Mouse (Mus musculus) left cerebral cortex, postnatal 36 days (tissue): ENCODE measurements around the gene Ces2g. TPM values are rescaled to one million over a fixed set of nuclear protein-coding genes. Genes with fewer than 3 reads are reported as not detected.

Experiments
- DNase-seq, 2 experiments: peaks; one replicate each; pipeline ENCODE4 v3.0.0; 2021 to 2022; ENCODE audit warnings: low spot score in 2 of 2, mixed read lengths in 1 of 2
- intact Hi-C: fragments of 180-260 bp; cut with DNase I; formaldehyde crosslinking; loops from one replicate; pipeline ENCODE4 v1.15.1; 2025
- total RNA-seq, 2 experiments: library from RNA; stranded (reverse); gene quantifications; 2 replicates each; pipeline ENCODE4 v1.2.3; 2021

The Ces2g gene
- under 1 TPM; 0.25 to 0.45 TPM for total RNA-seq

- DNase-seq: no peak
- intact Hi-C loops: no loop called here
Measured at GRCm38 (mm10) chr8:104961537-104961961, at the start of gene Ces2g. Ces2g (plus strand) TSS chr8:104961718.

GRCm38 (mm10) chr8:104925972-104926596, 35.4 kb upstream of the Ces2g start, which contains the start of gene Ces2e:
Ces2e (plus strand) TSS chr8:104926260.
- no peak for DNase-seq
- intact Hi-C loops: no loop called here

GRCm38 (mm10) chr8:104927301-104927700, 34.2 kb upstream of the Ces2g start:
- DNase-seq: no peak
- intact Hi-C loops: no loop called here

GRCm38 (mm10) chr8:104944665-104945064, 16.9 kb upstream of the Ces2g start:
- intact Hi-C loops: no loop called here
- DNase-seq: no peak

- intact Hi-C loops: no loop called here
- no peak for DNase-seq
Measured at GRCm38 (mm10) chr8:104947056-104947455, 14.5 kb upstream of the Ces2g start, which contains the start of gene Ces2f. Ces2f (plus strand) TSS chr8:104947356.

- intact Hi-C loops: no loop called here
- no peak for DNase-seq
Measured at GRCm38 (mm10) chr8:104949031-104949430, 12.5 kb upstream of the Ces2g start.

GRCm38 (mm10) chr8:104962229-104962901, 847 bp downstream of the Ces2g start:
- intact Hi-C loops: no loop called here

GRCm38 (mm10) chr8:104963375-104963894, 1.9 kb downstream of the Ces2g start:
- intact Hi-C loops: no loop called here
- DNase-seq: no peak

More at GRCm38 (mm10) chr8:104962229-104962901, 847 bp downstream of the Ces2g start:
- DNase-seq: no peak

- intact Hi-C loops: no loop called here
- no peak for DNase-seq
Measured at GRCm38 (mm10) chr8:104984126-104984525, 22.6 kb downstream of the Ces2g start.

GRCm38 (mm10) chr8:104984942-104985341, 23.4 kb downstream of the Ces2g start:
- no peak for DNase-seq
- intact Hi-C loops: no loop called here

GRCm38 (mm10) chr8:104998191-104998590, 36.7 kb downstream of the Ces2g start:
- intact Hi-C loops: no loop called here
- no peak for DNase-seq

GRCm38 (mm10) chr8:104999183-104999582, 37.7 kb downstream of the Ces2g start:
- intact Hi-C loops: no loop called here
- no peak for DNase-seq

- no peak for DNase-seq
- intact Hi-C loops: no loop called here
Measured at GRCm38 (mm10) chr8:105000586-105000985, 39.1 kb downstream of the Ces2g start, which contains the start of gene Ces2h. Ces2h (plus strand) TSS chr8:105000853.

GRCm38 (mm10) chr8:105010000-105010399, 48.5 kb downstream of the Ces2g start:
- intact Hi-C loops: no loop called here
- no peak for DNase-seq

GRCm38 (mm10) chr8:105011136-105011535, 49.6 kb downstream of the Ces2g start:
- DNase-seq: no peak
- intact Hi-C loops: no loop called here

GRCm38 (mm10) chr8:105014391-105014790, 52.9 kb downstream of the Ces2g start:
- no peak for DNase-seq
- intact Hi-C loops: no loop called here

Other genes with a start within 250 kb of the Ces2g start
- not detected for gene Ces2a, start 227.7 kb upstream of the Ces2g start, total RNA-seq
- gene Ces2b, start 130.1 kb upstream of the Ces2g start, total RNA-seq: under 1 TPM in 1 of 2 experiments, not detected in 1; 0.17 TPM
- not detected for gene Ces2c, start 114.7 kb upstream of the Ces2g start, total RNA-seq
- gene Ces2e, start 35.5 kb upstream of the Ces2g start, total RNA-seq: not detected
- gene Ces2f, start 14.4 kb upstream of the Ces2g start, total RNA-seq: not detected
- not detected for gene Ces2h, start 39.1 kb downstream of the Ces2g start, total RNA-seq
- not detected for gene Ces3a, start 86.9 kb downstream of the Ces2g start, total RNA-seq
- not detected for gene Ces3b, start 122.0 kb downstream of the Ces2g start, total RNA-seq
- gene Ces4a, start 170.1 kb downstream of the Ces2g start, total RNA-seq: not detected
- 10 to 100 TPM; 21.4 to 24.1 TPM for gene Cbfb, start 209.0 kb downstream of the Ces2g start, total RNA-seq